Mouse (Mus musculus) lung, adult 18-20 months (tissue): Measurements from ENCODE around the gene Fam71a.

Experiments
- DNase-seq, 2 experiments: peaks; one replicate each; pipeline ENCODE4 v3.0.0; 2022; ENCODE audit warnings: mixed read lengths in 2 of 2

Gene Fam71a

GRCm38 (mm10) chr1:191164717-191165116, at the start of gene Fam71a:
Gene Fam71a (minus strand): TSS chr1:191164817.
- no peak for DNase-seq

GRCm38 (mm10) chr1:191211096-191211495, 46.5 kb upstream of the Fam71a start:
- no peak for DNase-seq

GRCm38 (mm10) chr1:191205791-191206190, 41.2 kb upstream of the Fam71a start:
- no peak for DNase-seq

GRCm38 (mm10) chr1:191204876-191205275, 40.3 kb upstream of the Fam71a start:
- no peak for DNase-seq

GRCm38 (mm10) chr1:191203496-191203895, 38.9 kb upstream of the Fam71a start:
- DNase-seq, result no peak

- DNase-seq, result no peak
These were observed 37.8 kb upstream of the Fam71a start for GRCm38 (mm10) chr1:191202208-191202952.

- DNase-seq, result peak; percentile 47 to 66
These were observed 36.4 kb upstream of the Fam71a start for GRCm38 (mm10) chr1:191200816-191201602.

GRCm38 (mm10) chr1:191197916-191198315, 33.3 kb upstream of the Fam71a start:
- peak in 1 of 2 experiments; percentile 26 for DNase-seq

GRCm38 (mm10) chr1:191196016-191196415, 31.4 kb upstream of the Fam71a start:
- no peak for DNase-seq

GRCm38 (mm10) chr1:191193657-191194424, 29.2 kb upstream of the Fam71a start:
- peak; percentile 60 to 63 for DNase-seq

GRCm38 (mm10) chr1:191192751-191193150, 28.1 kb upstream of the Fam71a start:
- no peak for DNase-seq

GRCm38 (mm10) chr1:191192213-191192612, 27.6 kb upstream of the Fam71a start:
- DNase-seq, result no peak

- DNase-seq, result no peak
These were observed 25.2 kb upstream of the Fam71a start for GRCm38 (mm10) chr1:191189671-191190372.

GRCm38 (mm10) chr1:191186386-191186770, 21.8 kb upstream of the Fam71a start:
- peak; percentile 79 to 84 for DNase-seq

- peak; percentile 32 to 40 for DNase-seq
These were observed 21.3 kb upstream of the Fam71a start for GRCm38 (mm10) chr1:191185761-191186385.

- peak; percentile 78 to 89 for DNase-seq
These were observed 20.2 kb upstream of the Fam71a start for GRCm38 (mm10) chr1:191184841-191185251.

GRCm38 (mm10) chr1:191184066-191184815, 19.6 kb upstream of the Fam71a start:
- peak; percentile 43 to 48 for DNase-seq

- peak; percentile 100 for DNase-seq
These were observed 18.8 kb upstream of the Fam71a start for GRCm38 (mm10) chr1:191183163-191184065.

- peak; percentile 80 to 82 for DNase-seq
These were observed 18.0 kb upstream of the Fam71a start for GRCm38 (mm10) chr1:191182431-191183162.
